Mouse (Mus musculus) spleen, adult 2 months (tissue): Measurements from ENCODE around the gene Fnbp1. TPM values are rescaled to one million over a fixed set of nuclear protein-coding genes. Genes with fewer than 3 reads are reported as not detected.

Experiments used
- DNase-seq, 2 experiments: peaks; one replicate each; pipeline versions ENCODE4 v3.0.0 to v3.0.0-alpha.2; 2012 to 2021; ENCODE audit warnings: low spot score in 2 of 2, low read depth in 1 of 2
- H3K27ac ChIP-seq: fragments of 200-500 bp; 2 replicates; pipeline ENCODE4 v1.5.1; 2012; ENCODE audit warnings: low read length, inconsistent platforms; ENCODE audit not compliant: insufficient read depth
- H3K27me3 ChIP-seq: fragments of 200-500 bp; 2 replicates; pipeline ENCODE4 v1.6.1; 2012; ENCODE audit warnings: mild to moderate bottlenecking, moderate library complexity, low read length, inconsistent platforms; ENCODE audit not compliant: control insufficient read depth, insufficient read depth
- H3K36me3 ChIP-seq: fragments of 200-500 bp; 2 replicates; pipeline ENCODE4 v1.6.1; 2012; ENCODE audit warnings: mild to moderate bottlenecking, low read length, inconsistent platforms; ENCODE audit not compliant: control insufficient read depth, insufficient read depth
- H3K4me1 ChIP-seq: fragments of 200-500 bp; 2 replicates; pipeline ENCODE4 v1.6.1; 2011; ENCODE audit warnings: inconsistent platforms; ENCODE audit not compliant: control insufficient read depth, insufficient read depth, insufficient read length
- H3K4me3 ChIP-seq: fragments of 200-500 bp; 2 replicates; pipeline ENCODE4 v1.5.1; 2011; ENCODE audit warnings: mild to moderate bottlenecking, inconsistent platforms; ENCODE audit not compliant: insufficient read depth, insufficient read length; ENCODE audit errors: extremely low read depth
- CTCF ChIP-seq: fragments of 200-500 bp; IDR thresholded peaks from 2 replicates; pipeline ENCODE4 v1.5.1; 2011; ENCODE audit warnings: mild to moderate bottlenecking, inconsistent platforms; ENCODE audit not compliant: insufficient read depth, insufficient read length, insufficient replicate concordance; ENCODE audit errors: extremely low read depth
- POLR2A ChIP-seq: fragments of 200-500 bp; IDR thresholded peaks from 2 replicates; pipeline ENCODE4 v1.6.1; 2011; ENCODE audit warnings: low read depth, low read length, inconsistent platforms
- WGBS: fragments of 180-500 bp; shearing (Covaris S2); methylation state at CpG from one replicate; pipeline ENCODE4 v1.1.7; 2018; 5-methylcytosine and 5-hydroxymethylcytosine counted together
- polyA plus RNA-seq: library from polyadenylated mRNA; depleted of rRNA; stranded (reverse); fragments of >200 nt; gene quantifications from 2 replicates; pipeline ENCODE4 v1.2.3, GENCODE M21; 2012

Gene Fnbp1
- polyA plus RNA-seq, 1 experiment: 78.7 TPM

- Histone ChIP-seq H3K27me3 (no peaks in the 10 kb centered on the region), H3K36me3 (peaks cover 4% of the 10 kb centered on the region; the same call in 1 of the 2 replicates), H3K4me3 (no peak overlapping the region), H3K4me1 (no peaks in the 10 kb centered on the region), H3K27ac (no peak overlapping the region)
- TF ChIP-seq CTCF (no peak), POLR2A (no peak)
- WGBS: 73% methylated on average over 5 of the region's 5 CpGs
- DNase-seq: no peak
Measured at GRCm38 (mm10) chr2:31006434-31006833, 135.4 kb downstream of the Fnbp1 start.

- no peak for DNase-seq
- WGBS: 52% methylated on average over 2 of the region's 2 CpGs
- no peaks in the 10 kb centered on the region for H3K27me3 ChIP-seq
- no peak for TF ChIP-seq POLR2A
- no peak for TF ChIP-seq CTCF
- no peak overlapping the region for H3K4me3 ChIP-seq
- H3K36me3 ChIP-seq: peaks cover 2% of the 10 kb centered on the region; the same call in 1 of the 2 replicates
- H3K27ac ChIP-seq: no peak overlapping the region
- H3K4me1 ChIP-seq: no peaks in the 10 kb centered on the region
Measured at GRCm38 (mm10) chr2:31005453-31005852, 136.4 kb downstream of the Fnbp1 start.

GRCm38 (mm10) chr2:31002857-31003256, 139.0 kb downstream of the Fnbp1 start:
- Histone ChIP-seq H3K27ac (no peak overlapping the region), H3K36me3 (peaks cover 4% of the 10 kb centered on the region; the same call in 1 of the 2 replicates), H3K27me3 (no peaks in the 10 kb centered on the region), H3K4me3 (no peak overlapping the region), H3K4me1 (no peaks in the 10 kb centered on the region)
- TF ChIP-seq POLR2A: no peak
- no peak for TF ChIP-seq CTCF
- 95% methylated on average over 10 of the region's 10 CpGs for WGBS
- no peak for DNase-seq

- Histone ChIP-seq H3K4me1 (no peaks in the 10 kb centered on the region), H3K27me3 (no peaks in the 10 kb centered on the region), H3K4me3 (no peak overlapping the region), H3K36me3 (0 out of 2 replicates have a peak, but pooled peaks cover 1% of the 10 kb centered on the region), H3K27ac (no peak overlapping the region)
- WGBS: 90% methylated on average over 8 of the region's 8 CpGs
- TF ChIP-seq CTCF (no peak), POLR2A (no peak)
- no peak for DNase-seq
Measured at GRCm38 (mm10) chr2:30998443-30999260, 143.2 kb downstream of the Fnbp1 start.

- H3K36me3 ChIP-seq: 0 out of 2 replicates have a peak, but pooled peaks cover 1% of the 10 kb centered on the region
- no peak overlapping the region for H3K4me3 ChIP-seq
- DNase-seq: no peak
- no peak overlapping the region for H3K27ac ChIP-seq
- 79% methylated on average over 11 of the region's 11 CpGs for WGBS
- TF ChIP-seq CTCF (no peak), POLR2A (no peak)
- no peaks in the 10 kb centered on the region for H3K27me3 ChIP-seq
- no peaks in the 10 kb centered on the region for H3K4me1 ChIP-seq
Measured at GRCm38 (mm10) chr2:30995432-30995996, 146.3 kb downstream of the Fnbp1 start.

GRCm38 (mm10) chr2:30994853-30995252, 147.0 kb downstream of the Fnbp1 start:
- H3K27me3 ChIP-seq: no peaks in the 10 kb centered on the region
- H3K27ac ChIP-seq: no peak overlapping the region
- no peak for DNase-seq
- H3K4me1 ChIP-seq: no peaks in the 10 kb centered on the region
- 0 out of 2 replicates have a peak, but pooled peaks cover under 1% of the 10 kb centered on the region for H3K36me3 ChIP-seq
- H3K4me3 ChIP-seq: no peak overlapping the region
- 92% methylated on average over 4 of the region's 4 CpGs for WGBS
- no peak for TF ChIP-seq CTCF
- TF ChIP-seq POLR2A: no peak

GRCm38 (mm10) chr2:30990221-30990620, 151.6 kb downstream of the Fnbp1 start:
- 88% methylated on average over 9 of the region's 9 CpGs for WGBS
- H3K4me3 ChIP-seq: no peak overlapping the region
- H3K4me1 ChIP-seq: no peaks in the 10 kb centered on the region
- no peak overlapping the region for H3K27ac ChIP-seq
- no peaks in the 10 kb centered on the region for H3K36me3 ChIP-seq
- H3K27me3 ChIP-seq: no peaks in the 10 kb centered on the region
- no peak for TF ChIP-seq CTCF
- no peak for TF ChIP-seq POLR2A
- DNase-seq: no peak
